Mouse (Mus musculus) lung, postnatal 0 days (tissue): ENCODE measurements around the gene Sox8.
A peak's percentile ranks its signal among the peaks of the same experiment; 100 is the strongest.

Source experiments
- CTCF ChIP-seq: IDR thresholded peaks from 2 replicates; pipeline ENCODE4 v1.5.1; 2016; ENCODE audit warnings: antibody characterized with exemption, mild to moderate bottlenecking
- EP300 ChIP-seq: IDR thresholded peaks from 2 replicates; pipeline ENCODE4 v1.6.1; 2016; ENCODE audit warnings: antibody characterized with exemption, mild to moderate bottlenecking, control low read depth

GRCm38 (mm10) chr17:25570648-25571452 is at the start of gene Sox8:
- TF ChIP-seq CTCF, result peak; percentile 42; the same call in 1 of the 2 replicates
- no peak for TF ChIP-seq EP300
